ENCODE assay signal across 8 mouse cellular contexts in the genomic region with DNA sequence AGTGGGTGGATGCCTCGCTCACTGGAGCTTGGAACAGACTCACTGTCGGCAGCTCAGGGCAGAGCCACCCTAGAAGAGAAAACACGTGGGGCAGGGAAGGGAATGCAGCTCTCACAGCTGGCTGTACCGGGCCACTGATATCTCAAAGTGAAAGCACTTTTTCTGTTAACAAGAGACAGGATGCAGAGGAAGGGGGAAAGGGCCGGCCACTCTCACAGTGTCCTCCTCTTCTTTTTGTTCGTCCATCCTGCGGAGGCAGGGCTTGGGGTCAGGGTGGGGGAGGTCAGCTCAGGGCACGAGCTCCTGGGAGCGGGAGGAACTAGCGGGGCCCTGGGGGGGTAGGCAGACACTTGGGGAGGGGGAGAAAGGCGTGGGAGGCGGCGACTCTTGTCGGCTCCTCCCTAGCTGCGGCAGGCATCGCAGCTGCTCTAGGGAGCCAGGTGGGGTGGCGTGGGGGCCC.
DNase-seq lines count a peak whose midpoint lies in the region; ATAC-seq and TF ChIP-seq lines count a peak whose summit lies in the region.

No protein-coding gene starts in this region.

- H3K9me3 ChIP-seq in lung, embryonic 14.5 days (ENCODE audit: low read depth, low read length): no peaks in the 10 kb centered on the region
- no peaks in the 10 kb centered on the region for H3K9me3 ChIP-seq in neural tube, embryonic 14.5 days (ENCODE audit: control insufficient read depth, low read length)

- no peak overlapping the region for H3K27ac ChIP-seq in lung, embryonic 14.5 days (ENCODE audit: low read depth)
- H3K27ac ChIP-seq in neural tube, embryonic 14.5 days (ENCODE audit: low read depth, low read length): no peak overlapping the region

- no peaks in the 10 kb centered on the region for H3K79me3 ChIP-seq in C2C12 (ENCODE audit: low read depth)

- H3K4me2 ChIP-seq in lung, embryonic 14.5 days: peak overlapping the region; percentile 65
- H3K4me2 ChIP-seq in neural tube, embryonic 14.5 days (ENCODE audit: low read depth, low read length): peak overlapping the region; percentile 41

- H3K4me3 ChIP-seq in C2C12 (ENCODE audit: insufficient read depth, poor library complexity, severe bottlenecking): peak overlapping the region; percentile 30
- peak overlapping the region; percentile 34 for H3K4me3 ChIP-seq in lung, embryonic 14.5 days (ENCODE audit: low read depth, low read length)
- H3K4me3 ChIP-seq in neural tube, embryonic 14.5 days (ENCODE audit: low read depth, low read length): peak overlapping the region; percentile 12; the same call in 1 of the 2 replicates

- no peaks in the 10 kb centered on the region for H3K27me3 ChIP-seq in C2C12 (ENCODE audit: control insufficient read depth, insufficient read depth, insufficient read length)
- no peaks in the 10 kb centered on the region for H3K27me3 ChIP-seq in lung, embryonic 14.5 days (ENCODE audit: insufficient read depth, low read length)
- no peaks in the 10 kb centered on the region for H3K27me3 ChIP-seq in neural tube, embryonic 14.5 days (ENCODE audit: control insufficient read depth, insufficient read depth, low read length)

- peak; percentile 45 for DNase-seq in adipocyte (ENCODE audit: low spot score)
- peak; percentile 28 to 38 for DNase-seq in heart, adult 18-20 months
- peak; percentile 21 for DNase-seq in kidney, adult 11 months
- DNase-seq in lung, embryonic 14.5 days: peak; percentile 28
- no peak for DNase-seq in layer of hippocampus, postnatal 10 days (ENCODE audit: low spot score in 2 of 2)

- no peak for TF ChIP-seq CTCF in C2C12 (IDR thresholded peaks at IDR 0.05; ENCODE audit: control insufficient read depth, insufficient read depth, insufficient read length)
- TF ChIP-seq CTCF in lung, embryonic 14.5 days (IDR thresholded peaks at IDR 0.05; ENCODE audit: low read depth): no peak

- no peaks in the 10 kb centered on the region for H3K36me3 ChIP-seq in C2C12 (ENCODE audit: control insufficient read depth, insufficient read depth)
- no peaks in the 10 kb centered on the region for H3K36me3 ChIP-seq in lung, embryonic 14.5 days (ENCODE audit: insufficient read depth)
- no peaks in the 10 kb centered on the region for H3K36me3 ChIP-seq in neural tube, embryonic 14.5 days (ENCODE audit: control insufficient read depth, insufficient read depth, low read length)

- H3K4me1 ChIP-seq in lung, embryonic 14.5 days (ENCODE audit: insufficient read depth): no peaks in the 10 kb centered on the region
- H3K4me1 ChIP-seq in neural tube, embryonic 14.5 days (ENCODE audit: control insufficient read depth, insufficient read depth, low read length): no peaks in the 10 kb centered on the region

- H3ac ChIP-seq in C2C12 (ENCODE audit: control insufficient read depth, insufficient read length, low read depth): peak overlapping the region; percentile 53

- no peaks in the 10 kb centered on the region for H3K79me2 ChIP-seq in C2C12 (ENCODE audit: control insufficient read depth, insufficient read depth)

- ATAC-seq in lung, embryonic 14.5 days (ENCODE audit: insufficient read depth): peak; percentile 69; the same call in 1 of the 2 replicates
- ATAC-seq in neural tube, embryonic 14.5 days (ENCODE audit: low read depth): no peak
- no peak for ATAC-seq in erythroid progenitor cell, adult 5-6 weeks (replicated peaks; ENCODE audit: low FRiP score, poor library complexity, severe bottlenecking)

- 22% methylated on average over 17 of the region's 17 CpGs for WGBS in lung, embryonic 14.5 days
- 43% methylated on average over 14 of the region's 17 CpGs for WGBS in neural tube, embryonic 14.5 days

- peak overlapping the region; percentile 38 for H3K9ac ChIP-seq in lung, embryonic 14.5 days
- no peak overlapping the region for H3K9ac ChIP-seq in neural tube, embryonic 14.5 days (replicated peaks; ENCODE audit: low read depth, low read length)

TF ChIP-seq in C2C12, 6 proteins besides CTCF, POLR2A, EP300 and RAD21:
- TF ChIP-seq MYOG (IDR thresholded peaks at IDR 0.05; ENCODE audit: control insufficient read depth, extremely low read depth, insufficient read length) (no peak), USF1 (IDR thresholded peaks at IDR 0.05; ENCODE audit: low read depth) (peak; percentile 11)
TF ChIP-seq in C2C12: peak in this region for 1.

Comparison
In these comparisons a context has a peak if more than half of its experiments do, and no peak if none do; other contexts are left out.
1. DNase-seq: peak in adipocyte (single experiment), heart, adult 18-20 months (2 of 2), kidney, adult 11 months (single experiment) and lung, embryonic 14.5 days (single experiment); none in layer of hippocampus, postnatal 10 days (0 of 2).
2. Peak in every context shown above with its lines, with median percentiles within 50 percentile points of each other: H3K4me3 ChIP-seq.